Mouse (Mus musculus) left cerebral cortex, adult 2 months (tissue): ENCODE measurements around the gene Plekhf1. TPM values are rescaled to one million over a fixed set of nuclear protein-coding genes. Genes with fewer than 3 reads are reported as not detected.

Source experiments
- DNase-seq, 2 experiments: peaks; one replicate each; pipeline ENCODE4 v3.0.0; 2021 to 2022; ENCODE audit warnings: low spot score in 2 of 2, mixed read lengths in 1 of 2; ENCODE audit errors: extremely low spot score in 1 of 2
- H3K27ac ChIP-seq: fragments of 200-600 bp; 2 replicates; pipeline ENCODE4 v1.8.1; 2022
- H3K4me3 ChIP-seq: fragments of 200-600 bp; 2 replicates; pipeline ENCODE4 v1.8.1; 2022
- CTCF ChIP-seq: fragments of 200-600 bp; IDR thresholded peaks from 2 replicates; pipeline ENCODE4 v1.8.1; 2022; ENCODE audit warnings: antibody characterized with exemption, mild to moderate bottlenecking, moderate library complexity
- intact Hi-C: fragments of 180-260 bp; cut with DNase I; formaldehyde crosslinking; loops from one replicate; pipeline ENCODE4 v1.15.1; 2025
- total RNA-seq, 2 experiments: library from RNA; stranded (reverse); gene quantifications; 2 replicates each; pipeline ENCODE4 v1.2.3; 2021

The Plekhf1 gene
- total RNA-seq, 2 experiments from 2014 or later: 2.3 to 2.5 TPM

DNA sequence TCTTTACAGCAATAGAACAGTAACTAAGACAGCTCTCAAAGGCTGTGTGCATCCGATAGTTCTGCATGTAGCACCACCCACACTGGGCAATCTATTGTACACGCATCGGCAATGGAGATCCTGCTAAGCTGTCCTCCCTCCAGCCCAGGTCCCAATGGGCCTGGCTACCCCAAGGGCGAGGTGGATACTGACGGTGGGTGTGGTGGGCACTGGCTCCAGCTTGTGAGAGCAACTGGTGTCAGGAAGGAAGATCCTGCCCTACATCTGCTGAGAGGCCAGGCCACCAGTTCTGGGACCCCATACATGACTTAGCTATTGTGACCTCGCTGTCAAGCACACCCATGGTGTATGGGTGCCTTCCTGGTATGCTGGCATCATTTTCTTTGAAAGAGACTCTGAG is 12.1 kb downstream of the Plekhf1 start:
- Histone ChIP-seq H3K4me3 (no peak overlapping the region), H3K27ac (no peak overlapping the region)
- intact Hi-C loops: no loop called here
- no peak for TF ChIP-seq CTCF
- DNase-seq: no peak

DNA sequence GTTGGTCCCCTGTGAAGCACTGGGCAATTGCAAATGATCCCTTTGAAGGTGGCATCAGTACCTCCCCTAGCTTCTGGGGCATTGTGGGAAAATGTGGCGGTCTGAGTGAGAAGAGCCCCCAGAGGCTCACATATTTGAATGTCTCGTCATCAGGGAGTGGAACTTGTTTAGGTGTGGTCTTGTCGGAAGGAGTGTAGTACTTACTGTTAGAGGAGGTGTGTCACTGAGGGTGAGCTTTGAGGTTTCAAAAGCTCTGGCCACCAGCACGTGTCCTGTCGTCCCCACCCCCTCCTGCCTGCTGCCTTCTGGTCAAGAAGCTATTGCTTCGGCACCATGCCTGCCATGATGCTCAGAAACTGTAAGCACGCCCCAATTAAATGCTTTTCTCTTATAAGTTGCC is 12.5 kb downstream of the Plekhf1 start:
- intact Hi-C loops: no loop called here
- Histone ChIP-seq H3K4me3 (no peak overlapping the region), H3K27ac (no peak overlapping the region)
- TF ChIP-seq CTCF: no peak
- DNase-seq: no peak

DNA sequence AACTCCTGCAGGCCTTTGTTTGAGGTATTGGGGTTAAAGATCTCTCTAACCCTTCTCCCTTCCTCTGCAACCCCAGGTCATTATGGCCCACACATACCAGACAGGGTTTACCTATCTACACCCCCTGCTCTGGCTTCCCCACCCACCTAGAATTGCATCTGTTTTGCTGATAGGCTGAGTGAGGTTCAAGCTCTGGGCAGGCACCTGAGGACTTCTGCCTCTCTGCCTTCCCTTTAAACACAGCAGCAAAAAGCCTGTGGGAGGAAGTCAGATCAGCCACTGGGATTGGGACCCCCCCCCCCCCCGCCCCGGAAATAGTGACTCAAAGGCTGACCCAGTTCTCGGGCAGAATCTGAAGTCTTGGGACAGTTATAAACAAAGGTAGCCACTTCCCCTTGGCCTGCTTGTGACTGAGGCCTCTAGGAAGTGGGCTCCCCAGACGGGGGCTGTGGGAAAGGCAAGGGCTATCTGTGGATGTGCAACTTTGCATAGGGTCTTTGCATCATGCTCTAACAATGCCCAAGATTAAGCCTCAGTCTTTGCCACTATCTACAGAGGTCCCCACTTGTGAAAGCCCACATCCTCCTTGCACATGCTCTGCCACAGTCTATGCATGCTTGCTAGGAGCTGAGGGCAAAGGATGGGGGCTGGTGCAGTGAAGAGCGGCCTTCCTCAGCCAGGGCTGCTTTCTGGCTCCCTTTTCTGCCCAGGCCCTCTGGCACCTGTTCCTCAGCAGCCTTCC is 13.2 kb downstream of the Plekhf1 start:
- no peak for DNase-seq
- H3K4me3 ChIP-seq: no peak overlapping the region
- no peak for TF ChIP-seq CTCF
- H3K27ac ChIP-seq: no peak overlapping the region
- intact Hi-C loops: no loop called here

DNA sequence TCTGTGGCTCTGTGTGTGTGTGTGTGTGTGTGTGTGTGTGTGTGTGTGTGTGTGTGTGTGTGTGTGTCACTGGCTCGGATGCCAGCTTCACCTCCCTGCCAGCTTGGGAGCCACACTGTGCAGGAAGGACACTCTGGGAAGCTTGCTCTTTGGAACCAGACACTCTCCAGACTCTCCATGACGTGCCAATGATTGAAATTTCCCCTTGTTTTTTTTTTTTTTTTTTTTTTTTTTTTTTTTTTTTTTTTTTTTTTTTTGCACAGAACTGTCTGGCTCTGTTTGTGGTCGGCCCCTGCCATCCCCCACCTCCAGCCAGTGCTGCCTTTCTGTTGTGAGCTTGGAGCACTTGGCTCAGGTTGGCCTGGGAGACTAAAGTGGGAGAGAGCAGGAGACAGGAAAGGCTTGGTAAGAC is 15.2 kb downstream of the Plekhf1 start:
- no peak overlapping the region for H3K27ac ChIP-seq
- DNase-seq: no peak
- TF ChIP-seq CTCF: no peak
- intact Hi-C loops: no loop called here
- H3K4me3 ChIP-seq: no peak overlapping the region

DNA sequence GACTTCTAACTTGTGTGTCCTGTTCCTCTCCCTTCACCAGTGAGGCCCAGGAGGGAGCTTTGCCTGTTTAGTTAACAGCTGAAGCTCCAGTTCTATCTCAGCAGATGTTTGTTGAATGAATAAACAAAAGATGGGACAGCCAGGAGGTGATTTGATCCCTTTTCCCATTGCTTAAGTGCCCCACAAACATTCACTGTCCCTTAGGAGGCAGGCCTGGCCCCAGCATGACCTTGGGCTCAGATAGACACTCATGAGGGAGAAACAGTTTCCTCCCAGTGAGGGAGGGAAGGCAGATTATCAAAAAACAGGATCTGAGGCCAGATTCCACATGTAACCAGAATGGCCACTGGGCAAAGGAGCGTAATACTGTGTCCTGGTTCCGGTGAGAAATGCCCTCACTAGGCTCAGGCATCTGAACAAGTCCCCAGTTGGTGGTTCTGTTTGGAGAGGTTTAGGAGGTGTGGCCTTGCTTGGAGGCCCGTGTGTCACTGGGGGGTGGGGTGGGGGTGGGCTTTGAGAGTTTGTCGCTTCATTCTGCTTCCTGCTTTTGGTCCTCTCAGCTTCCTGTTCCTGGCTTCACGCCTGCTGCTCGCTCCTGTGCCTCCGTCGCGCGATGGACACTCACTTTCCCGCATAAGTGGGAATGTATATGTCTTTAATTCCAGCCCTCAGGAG is 18.2 kb downstream of the Plekhf1 start:
- H3K27ac ChIP-seq: no peak overlapping the region
- no peak overlapping the region for H3K4me3 ChIP-seq
- no peak for DNase-seq
- no peak for TF ChIP-seq CTCF
- intact Hi-C loops: no loop called here

DNA sequence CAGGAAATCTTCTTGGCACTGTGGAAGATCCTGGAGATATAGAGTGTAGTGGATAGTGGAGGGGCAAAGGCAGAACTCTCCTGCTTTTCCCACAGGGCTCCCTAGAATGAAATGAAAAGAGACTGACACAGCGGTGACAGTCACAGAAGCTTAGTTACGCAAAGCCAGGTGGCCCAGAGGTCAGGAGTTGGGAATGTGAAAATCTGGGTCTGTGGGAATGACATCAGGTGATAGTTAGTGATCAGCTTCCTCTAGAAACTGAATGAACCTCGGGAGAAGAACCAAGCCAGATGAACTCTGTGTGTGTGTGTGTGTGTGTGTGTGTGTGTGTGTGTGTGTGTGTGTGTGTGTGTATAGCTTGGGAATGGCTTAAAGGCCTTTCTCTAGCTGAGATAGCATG is 18.8 kb downstream of the Plekhf1 start:
- intact Hi-C loops: no loop called here
- Histone ChIP-seq H3K27ac (no peak overlapping the region), H3K4me3 (no peak overlapping the region)
- no peak for TF ChIP-seq CTCF
- DNase-seq: no peak

DNA sequence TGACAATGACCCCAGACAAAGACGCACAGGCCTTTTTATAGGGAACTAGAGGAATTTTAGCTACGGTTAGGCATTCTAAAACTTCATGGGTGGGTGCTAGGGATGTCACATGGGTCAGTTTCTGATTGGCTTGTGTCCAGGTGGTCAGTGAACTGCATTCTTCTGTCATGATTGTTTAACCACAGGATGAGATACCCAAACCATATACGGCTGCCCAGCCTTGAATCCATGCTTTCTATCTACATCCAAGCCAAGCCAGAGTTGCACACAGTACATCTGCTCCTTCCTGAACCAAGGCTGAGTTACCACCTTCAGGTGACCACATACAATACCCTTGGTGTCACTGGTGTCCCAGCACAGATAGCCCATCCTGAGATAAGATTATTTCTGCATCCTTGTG is 21.3 kb downstream of the Plekhf1 start:
- Histone ChIP-seq H3K27ac (no peak overlapping the region), H3K4me3 (no peak overlapping the region)
- TF ChIP-seq CTCF: no peak
- no peak for DNase-seq
- intact Hi-C loops: no loop called here

DNA sequence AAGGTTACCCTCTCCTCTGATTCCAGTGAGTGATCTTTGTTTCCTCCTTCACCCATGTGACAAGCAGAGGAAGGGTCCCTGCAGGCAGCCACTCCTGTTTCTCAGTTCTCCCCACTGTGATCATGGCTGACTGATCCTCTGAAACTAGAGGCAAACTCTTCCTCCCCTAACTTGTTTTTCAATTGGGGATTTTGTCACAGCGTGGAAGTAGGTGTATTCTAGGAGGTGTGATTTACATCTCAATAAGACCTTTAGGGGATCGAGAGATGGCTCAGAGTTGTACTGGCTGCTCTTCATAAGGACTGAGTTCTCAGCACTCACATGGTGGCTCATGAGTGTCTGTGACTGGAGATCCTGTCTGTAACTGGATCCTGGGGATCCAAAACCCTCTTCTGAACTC is 22.0 kb downstream of the Plekhf1 start:
- DNase-seq: no peak
- no peak for TF ChIP-seq CTCF
- intact Hi-C loops: no loop called here
- Histone ChIP-seq H3K27ac (no peak overlapping the region), H3K4me3 (no peak overlapping the region)

DNA sequence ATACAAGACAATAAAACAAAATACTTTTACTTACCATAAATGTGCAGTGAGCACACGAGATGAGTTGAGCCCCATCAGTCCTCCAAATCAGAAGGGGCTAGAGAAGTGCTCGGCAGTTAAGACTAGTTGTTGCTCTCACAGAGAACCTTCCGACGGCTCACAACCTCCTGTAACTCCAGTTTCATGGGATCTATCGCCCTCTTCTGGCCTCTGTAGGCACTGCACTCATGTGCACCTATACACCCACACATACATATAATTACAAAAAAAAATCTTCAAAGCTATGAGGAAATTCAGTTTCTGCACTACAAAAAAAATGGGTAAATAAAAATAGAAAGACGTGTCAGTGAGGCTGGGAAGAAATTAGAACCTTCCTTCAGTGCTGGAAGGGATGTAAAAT is 23.5 kb downstream of the Plekhf1 start:
- no peak overlapping the region for H3K27ac ChIP-seq
- intact Hi-C loops: loop anchor here (5.0 kb wide), 1 partner anchor 63 kb away; no protein-coding TSS in a partner anchor
- H3K4me3 ChIP-seq: no peak overlapping the region
- no peak for DNase-seq
- peak; percentile 32 for TF ChIP-seq CTCF

DNA sequence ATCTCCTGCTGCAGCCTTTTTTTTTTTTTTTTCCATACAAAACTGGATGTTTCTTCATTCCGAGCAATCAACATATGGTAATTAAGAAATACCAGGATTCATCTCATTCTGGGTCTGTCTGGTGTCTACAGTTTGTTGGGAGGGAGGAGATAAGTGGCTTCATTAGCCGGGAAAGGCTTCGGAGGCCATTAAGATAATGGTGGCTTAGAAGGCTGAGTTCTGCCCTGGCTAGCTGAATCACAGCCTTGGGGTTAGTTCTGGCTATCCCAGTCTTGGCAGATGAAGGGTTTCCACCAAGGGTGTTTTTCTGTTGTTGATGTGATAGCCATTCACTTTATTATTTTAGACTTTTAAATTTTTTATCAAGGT is 26.5 kb downstream of the Plekhf1 start:
- Histone ChIP-seq H3K4me3 (peak overlapping the region; percentile 11; the same call in 1 of the 2 replicates), H3K27ac (no peak overlapping the region)
- intact Hi-C loops: loop anchor here (1.0 to 5.0 kb wide), 2 partner anchors 19 to 66 kb away; no protein-coding TSS in a partner anchor
- TF ChIP-seq CTCF: no peak
- no peak for DNase-seq

DNA sequence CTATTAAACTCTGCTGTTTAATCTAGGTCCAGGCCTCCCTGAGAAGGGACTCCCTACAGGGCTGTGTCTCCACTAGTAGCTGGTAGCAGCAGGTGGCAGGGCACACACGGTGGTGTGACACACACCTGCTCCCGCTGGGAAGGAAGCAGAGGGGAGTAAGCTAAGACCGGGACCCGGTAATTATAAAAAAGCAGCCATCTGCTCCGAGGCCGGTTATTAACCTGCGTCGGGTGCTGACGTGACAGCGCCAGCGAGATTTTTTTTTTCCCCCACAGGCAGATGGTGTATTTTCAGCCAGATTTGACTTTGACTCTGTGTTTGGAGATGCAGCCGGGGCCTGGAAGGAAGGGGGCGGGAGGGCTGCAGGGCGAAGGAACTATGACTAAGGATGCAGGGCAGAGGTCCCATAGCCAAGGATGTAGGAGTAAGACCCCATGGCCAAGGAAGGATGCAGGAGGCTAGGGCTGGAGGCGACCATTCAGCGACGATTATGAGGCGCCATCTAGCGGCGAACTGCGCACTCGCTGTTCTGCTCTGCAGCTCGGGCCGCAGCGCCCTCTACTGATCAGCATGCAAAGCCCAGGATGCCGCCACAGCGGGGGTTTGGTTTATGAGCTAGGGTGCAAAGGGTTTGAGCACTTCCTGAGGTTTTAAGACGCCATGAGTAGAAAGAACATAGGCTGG is 27.1 kb downstream of the Plekhf1 start:
- peak; percentile 87 to 93 for DNase-seq
- peak overlapping the region; percentile 74; the same call in 1 of the 2 replicates for H3K27ac ChIP-seq
- peak overlapping the region; percentile 45 for H3K4me3 ChIP-seq
- TF ChIP-seq CTCF: no peak; the same call in none of the 2 replicates
- intact Hi-C loops: loop anchor here (1.0 to 5.0 kb wide), 2 partner anchors 18 to 67 kb away; no protein-coding TSS in a partner anchor
